Mouse (Mus musculus) MEL (cell line): Measurements from ENCODE around the gene Ifrd1. TPM values are rescaled to one million over a fixed set of nuclear protein-coding genes. Genes with fewer than 3 reads are reported as not detected.

ENCODE experiments used
- DNase-seq: peaks from one replicate; pipeline ENCODE4 v3.0.0; 2011; ENCODE audit warnings: low read depth, low spot score
- H3K27ac ChIP-seq: 2 replicates; pipeline ENCODE4 v1.5.1; 2012; ENCODE audit warnings: low read depth, mild to moderate bottlenecking, control low read depth, low read length, moderate library complexity; ENCODE audit not compliant: control insufficient read depth
- H3K27me3 ChIP-seq, 2 experiments: fragments of 150-350 bp in 1 of 2; sonication (generic) in 1 of 2; 2 replicates each; pipeline ENCODE4 v1.6.1; 2012; ENCODE audit warnings: low read length in 2 of 2, mild to moderate bottlenecking in 2 of 2, improper control_type of control experiment in 1 of 2, moderate library complexity in 1 of 2; ENCODE audit not compliant: insufficient read depth in 2 of 2, control insufficient read depth in 1 of 2
- H3K36me3 ChIP-seq, 2 experiments: 2 replicates each; pipeline ENCODE4 v1.6.1; 2012 to 2014; ENCODE audit warnings: low read length in 2 of 2, improper control_type of control experiment in 1 of 2, inconsistent platforms in 1 of 2, mild to moderate bottlenecking in 1 of 2; ENCODE audit not compliant: insufficient read depth in 2 of 2, control insufficient read depth in 1 of 2
- H3K4me1 ChIP-seq, 2 experiments: fragments of 150-350 bp in 1 of 2; sonication (generic) in 1 of 2; 2 replicates each; pipeline ENCODE4 v1.6.1; 2012; ENCODE audit warnings: low read length in 2 of 2, improper control_type of control experiment in 1 of 2, mild to moderate bottlenecking in 1 of 2; ENCODE audit not compliant: insufficient read depth in 2 of 2, control insufficient read depth in 1 of 2
- H3K4me3 ChIP-seq, 2 experiments: fragments of 150-350 bp in 1 of 2; sonication (generic) in 1 of 2; 2 replicates each; pipeline ENCODE4 v1.5.1; 2012; ENCODE audit warnings: low read depth in 2 of 2, low read length in 2 of 2, mild to moderate bottlenecking in 2 of 2, moderate library complexity in 2 of 2, control low read depth in 1 of 2, improper control_type of control experiment in 1 of 2; ENCODE audit not compliant: control insufficient read depth in 1 of 2, insufficient read depth in 1 of 2
- H3K79me2 ChIP-seq: 2 replicates; pipeline ENCODE4 v1.6.1; 2012; ENCODE audit warnings: mild to moderate bottlenecking, low read length, moderate library complexity; ENCODE audit not compliant: control insufficient read depth, poor library complexity, insufficient read depth
- H3K9ac ChIP-seq: 2 replicates; pipeline ENCODE4 v1.6.1; 2012; ENCODE audit warnings: low read depth, mild to moderate bottlenecking, control low read depth, low read length, moderate library complexity; ENCODE audit not compliant: control insufficient read depth, poor library complexity, severe bottlenecking
- H3K9me3 ChIP-seq: fragments of 150-350 bp; sonication (generic); replicated peaks from 2 replicates; pipeline ENCODE4 v1.6.1; 2012; ENCODE audit warnings: mild to moderate bottlenecking, low read length, improper control_type of control experiment, moderate library complexity; ENCODE audit not compliant: insufficient read depth
- BHLHE40 ChIP-seq: IDR thresholded peaks from 2 replicates; pipeline ENCODE4 v1.6.1; 2012; ENCODE audit warnings: low read depth, mild to moderate bottlenecking, inconsistent platforms, low read length, improper control_type of control experiment, borderline replicate concordance
- CHD2 ChIP-seq: IDR thresholded peaks from 2 replicates; pipeline ENCODE4 v1.6.1; 2011; ENCODE audit warnings: low read length, improper control_type of control experiment
- CTCF ChIP-seq, 3 experiments: IDR thresholded peaks in 2 of 3; conservative IDR thresholded peaks in 1 of 3; 2 replicates each; pipeline ENCODE4 v1.5.1; 2011 to 2012; ENCODE audit warnings: low read length in 3 of 3, low read depth in 2 of 3, mild to moderate bottlenecking in 2 of 3, improper control_type of control experiment in 1 of 3, inconsistent platforms in 1 of 3, mixed read lengths in 1 of 3, moderate library complexity in 1 of 3; ENCODE audit not compliant: control insufficient read depth in 1 of 3, insufficient read depth in 1 of 3, poor library complexity in 1 of 3, severe bottlenecking in 1 of 3
- ELF1 ChIP-seq: IDR thresholded peaks from 2 replicates; pipeline ENCODE4 v1.6.1; 2014; ENCODE audit warnings: low read depth, mild to moderate bottlenecking, inconsistent platforms, low read length, improper control_type of control experiment, moderate library complexity
- ETS1 ChIP-seq: IDR thresholded peaks from 2 replicates; pipeline ENCODE4 v1.6.1; 2012; ENCODE audit warnings: low read depth, mild to moderate bottlenecking, inconsistent platforms, low read length, improper control_type of control experiment, moderate library complexity
- GABPA ChIP-seq: IDR thresholded peaks from 2 replicates; pipeline ENCODE4 v1.6.1; 2012; ENCODE audit warnings: low read depth, mild to moderate bottlenecking, inconsistent platforms, low read length, improper control_type of control experiment, moderate library complexity
- GATA1 ChIP-seq: IDR thresholded peaks from 2 replicates; pipeline ENCODE4 v1.6.1; 2011; ENCODE audit warnings: low read depth, low read length, improper control_type of control experiment
- MAFK ChIP-seq: IDR thresholded peaks from 2 replicates; pipeline ENCODE4 v1.6.1; 2011; ENCODE audit warnings: low read depth, mild to moderate bottlenecking, low read length, improper control_type of control experiment, borderline replicate concordance
- MAZ ChIP-seq: IDR thresholded peaks from 2 replicates; pipeline ENCODE4 v1.6.1; 2012; ENCODE audit warnings: low read depth, mild to moderate bottlenecking, inconsistent platforms, low read length, improper control_type of control experiment
- MEF2A ChIP-seq: IDR thresholded peaks from 2 replicates; pipeline ENCODE4 v1.6.1; 2014; ENCODE audit warnings: low read depth, mild to moderate bottlenecking, inconsistent platforms, low read length, improper control_type of control experiment; ENCODE audit not compliant: poor library complexity, insufficient replicate concordance, severe bottlenecking; ENCODE audit errors: extremely low read depth
- MXI1 ChIP-seq: IDR thresholded peaks from 2 replicates; pipeline ENCODE4 v1.6.1; 2011; ENCODE audit warnings: mild to moderate bottlenecking, low read depth, low read length, improper control_type of control experiment
- MYB ChIP-seq: IDR thresholded peaks from 2 replicates; pipeline ENCODE4 v1.6.1; 2011; ENCODE audit warnings: mild to moderate bottlenecking, low read depth, low read length, improper control_type of control experiment
- MYC ChIP-seq: IDR thresholded peaks from 2 replicates; pipeline ENCODE4 v1.6.1; 2011; ENCODE audit warnings: low read depth, mild to moderate bottlenecking, low read length, improper control_type of control experiment, moderate library complexity
- NRF1 ChIP-seq: IDR thresholded peaks from 2 replicates; pipeline ENCODE4 v1.6.1; 2014; ENCODE audit warnings: low read depth, mild to moderate bottlenecking, inconsistent platforms, low read length, improper control_type of control experiment, moderate library complexity; ENCODE audit not compliant: poor library complexity, insufficient read depth, severe bottlenecking
- POLR2AphosphoS2 ChIP-seq: IDR thresholded peaks from 2 replicates; pipeline ENCODE4 v1.6.1; 2011; ENCODE audit warnings: low read length, improper control_type of control experiment
- POLR2AphosphoS5 ChIP-seq: IDR thresholded peaks from 2 replicates; pipeline ENCODE4 v1.6.1; 2012; ENCODE audit warnings: low read depth, borderline replicate concordance, mild to moderate bottlenecking, inconsistent platforms, low read length, moderate library complexity, mixed read lengths
- RAD21 ChIP-seq: IDR thresholded peaks from 2 replicates; pipeline ENCODE4 v1.6.1; 2011; ENCODE audit warnings: mild to moderate bottlenecking, low read depth, low read length, improper control_type of control experiment
- RCOR1 ChIP-seq: IDR thresholded peaks from 2 replicates; pipeline ENCODE4 v1.6.1; 2012; ENCODE audit warnings: low read depth, mild to moderate bottlenecking, inconsistent platforms, low read length, improper control_type of control experiment
- SIN3A ChIP-seq: IDR thresholded peaks from 2 replicates; pipeline ENCODE4 v1.6.1; 2012; ENCODE audit warnings: low read length, improper control_type of control experiment, inconsistent platforms
- SMC3 ChIP-seq: IDR thresholded peaks from 2 replicates; pipeline ENCODE4 v1.6.1; 2011; ENCODE audit warnings: low read depth, low read length, improper control_type of control experiment
- USF1 ChIP-seq: IDR thresholded peaks from 2 replicates; pipeline ENCODE4 v1.6.1; 2014; ENCODE audit warnings: low read depth, mild to moderate bottlenecking, inconsistent platforms, low read length, improper control_type of control experiment, moderate library complexity
- USF2 ChIP-seq, 2 experiments: IDR thresholded peaks; 2 replicates each; pipeline ENCODE4 v1.6.1; 2011 to 2012; ENCODE audit warnings: improper control_type of control experiment in 2 of 2, low read length in 2 of 2, borderline replicate concordance in 1 of 2, inconsistent platforms in 1 of 2, low read depth in 1 of 2, mild to moderate bottlenecking in 1 of 2; ENCODE audit not compliant: insufficient read depth in 1 of 2
- polyA plus RNA-seq, 2 experiments: library from polyadenylated mRNA; stranded (reverse) in 1 of 2; unstranded in 1 of 2; fragments of >175 nt in 1 of 2; fragments of >200 nt in 1 of 2; gene quantifications; 2 replicates each; pipeline versions ENCODE4 v1.2.1 to v1.2.4; 2012; ENCODE audit warnings: low replicate concordance in 2 of 2, low read depth in 1 of 2; ENCODE audit not compliant: insufficient read length in 2 of 2, insufficient read depth in 1 of 2, missing spikeins in 1 of 2
- total RNA-seq: library from RNA; depleted of rRNA; stranded (reverse); fragments of 300-350 nt; gene quantifications from 2 replicates; pipeline ENCODE4 v1.2.3, GENCODE M21; 2012

Ifrd1 gene
- total and polyA plus RNA-seq, 3 experiments, result 161 to 167 TPM; not detected in 1

DNA sequence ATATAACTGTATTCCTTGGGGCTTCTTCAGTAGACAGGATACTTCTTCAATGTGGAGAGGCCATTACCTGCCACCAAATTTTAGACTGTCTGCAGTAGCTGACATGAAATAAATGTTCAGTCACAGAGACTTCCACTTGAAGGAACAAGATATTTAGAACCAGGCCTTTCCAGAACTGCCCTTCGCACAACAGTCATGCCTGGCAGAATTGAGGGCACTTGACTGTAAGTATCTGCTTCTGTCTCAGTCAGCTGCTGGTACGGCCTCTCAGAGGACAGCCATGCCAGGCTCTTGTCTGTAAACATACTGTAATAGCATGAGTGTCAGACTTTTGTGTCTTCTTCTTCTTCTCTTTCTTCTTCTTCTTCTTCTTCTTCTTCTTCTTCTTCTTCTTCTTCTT, 8.2 kb upstream of the Ifrd1 start:
- H3K9ac ChIP-seq, result no peak overlapping the region
- H3K9me3 ChIP-seq, result no peaks in the 10 kb centered on the region
- H3K27me3 ChIP-seq, result no peaks in the 10 kb centered on the region; a peak in 1 of 4 replicates
- H3K27ac ChIP-seq, result no peak overlapping the region
- no peaks in the 10 kb centered on the region for H3K36me3 ChIP-seq
- DNase-seq, result no peak
- H3K79me2 ChIP-seq, result no peaks in the 10 kb centered on the region
- no peak overlapping the region for H3K4me3 ChIP-seq
- no peak for TF ChIP-seq MYB
- no peak for TF ChIP-seq POLR2AphosphoS5
- TF ChIP-seq MAZ, result no peak
- no peak for TF ChIP-seq SIN3A
- no peak for TF ChIP-seq MEF2A
- no peak for TF ChIP-seq CTCF (IDR thresholded peaks at IDR 0.05 in 2 of 3, conservative IDR thresholded peaks at IDR 0.05 in 1 of 3; ENCODE audit: control insufficient read depth in 1 of 3, insufficient read depth in 1 of 3, low read depth in 2 of 3, low read length in 3 of 3, poor library complexity in 1 of 3, severe bottlenecking in 1 of 3)
- TF ChIP-seq POLR2AphosphoS2, result no peak
- no peak for TF ChIP-seq USF1
- TF ChIP-seq ELF1, result no peak
- TF ChIP-seq RCOR1, result no peak
- TF ChIP-seq GATA1, result no peak
- no peak for TF ChIP-seq MYC
- TF ChIP-seq MXI1, result no peak
- no peak for TF ChIP-seq SMC3
- no peak for TF ChIP-seq RAD21
- TF ChIP-seq MAFK, result no peak
- no peak for TF ChIP-seq ETS1
- no peak for TF ChIP-seq NRF1
- no peak for TF ChIP-seq CHD2
- H3K4me1 ChIP-seq, result peaks cover 0 to 4% of the 10 kb centered on the region in 2 experiments; a peak in 1 of 4 replicates

DNA sequence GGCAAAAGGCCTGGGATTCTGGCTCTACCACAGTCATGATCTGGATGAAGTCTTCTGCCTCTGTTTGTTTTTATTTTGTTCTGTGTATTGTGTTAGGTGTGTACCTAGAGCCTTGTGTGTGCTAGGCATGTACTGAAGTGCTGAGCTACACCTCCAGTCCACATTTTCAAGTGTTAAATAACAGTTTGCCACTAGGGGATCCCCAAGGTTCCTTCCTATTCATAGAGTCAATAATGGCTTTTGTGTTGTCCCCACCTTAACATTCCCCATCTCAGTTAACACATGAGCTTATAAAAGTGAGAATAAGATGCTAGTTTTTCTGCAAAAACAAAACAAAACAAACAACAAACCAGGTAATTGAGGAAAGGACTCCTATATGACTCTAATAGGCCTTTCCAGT, 7.7 kb upstream of the Ifrd1 start:
- TF ChIP-seq POLR2AphosphoS5, result no peak
- no peak for TF ChIP-seq ETS1
- TF ChIP-seq USF2 (IDR thresholded peaks at IDR 0.05; ENCODE audit: borderline replicate concordance in 1 of 2, insufficient read depth in 1 of 2, low read depth in 1 of 2, low read length in 2 of 2), result no peak
- no peak for TF ChIP-seq GABPA
- TF ChIP-seq RAD21, result peak; percentile 42
- peak in 2 of 3 experiments; percentile 25 to 48; a peak in 4 of 6 replicates for TF ChIP-seq CTCF (IDR thresholded peaks at IDR 0.05 in 2 of 3, conservative IDR thresholded peaks at IDR 0.05 in 1 of 3; ENCODE audit: control insufficient read depth in 1 of 3, insufficient read depth in 1 of 3, low read depth in 2 of 3, low read length in 3 of 3, poor library complexity in 1 of 3, severe bottlenecking in 1 of 3)
- TF ChIP-seq SMC3, result peak; percentile 36; the same call in 1 of the 2 replicates
- TF ChIP-seq BHLHE40, result no peak
- TF ChIP-seq SIN3A, result no peak
- no peak for TF ChIP-seq ELF1
- no peaks in the 10 kb centered on the region for H3K9me3 ChIP-seq
- H3K4me1 ChIP-seq, result peaks cover 0 to 4% of the 10 kb centered on the region in 2 experiments; a peak in 1 of 4 replicates
- H3K79me2 ChIP-seq, result no peaks in the 10 kb centered on the region
- no peaks in the 10 kb centered on the region; a peak in 1 of 4 replicates for H3K27me3 ChIP-seq
- H3K4me3 ChIP-seq, result no peak overlapping the region
- peak; percentile 38 for DNase-seq
- H3K9ac ChIP-seq, result no peak overlapping the region
- H3K36me3 ChIP-seq, result no peaks in the 10 kb centered on the region
- no peak overlapping the region for H3K27ac ChIP-seq
